Mouse (Mus musculus) MEL (cell line): ENCODE results near the gene Nisch. TPM values are rescaled to one million over a fixed set of nuclear protein-coding genes. Genes with fewer than 3 reads are reported as not detected.
A peak's percentile ranks its signal among the peaks of the same experiment; 100 is the strongest.

Experiments used
- DNase-seq: peaks from one replicate; pipeline ENCODE4 v3.0.0; 2011; ENCODE audit warnings: low read depth, low spot score
- H3K27ac ChIP-seq: 2 replicates; pipeline ENCODE4 v1.5.1; 2012; ENCODE audit warnings: low read depth, mild to moderate bottlenecking, control low read depth, low read length, moderate library complexity; ENCODE audit not compliant: control insufficient read depth
- H3K27me3 ChIP-seq, 2 experiments: fragments of 150-350 bp in 1 of 2; sonication (generic) in 1 of 2; 2 replicates each; pipeline ENCODE4 v1.6.1; 2012; ENCODE audit warnings: low read length in 2 of 2, mild to moderate bottlenecking in 2 of 2, improper control_type of control experiment in 1 of 2, moderate library complexity in 1 of 2; ENCODE audit not compliant: insufficient read depth in 2 of 2, control insufficient read depth in 1 of 2
- H3K36me3 ChIP-seq, 2 experiments: 2 replicates each; pipeline ENCODE4 v1.6.1; 2012 to 2014; ENCODE audit warnings: low read length in 2 of 2, improper control_type of control experiment in 1 of 2, inconsistent platforms in 1 of 2, mild to moderate bottlenecking in 1 of 2; ENCODE audit not compliant: insufficient read depth in 2 of 2, control insufficient read depth in 1 of 2
- H3K4me1 ChIP-seq, 2 experiments: fragments of 150-350 bp in 1 of 2; sonication (generic) in 1 of 2; 2 replicates each; pipeline ENCODE4 v1.6.1; 2012; ENCODE audit warnings: low read length in 2 of 2, improper control_type of control experiment in 1 of 2, mild to moderate bottlenecking in 1 of 2; ENCODE audit not compliant: insufficient read depth in 2 of 2, control insufficient read depth in 1 of 2
- H3K4me3 ChIP-seq, 2 experiments: fragments of 150-350 bp in 1 of 2; sonication (generic) in 1 of 2; 2 replicates each; pipeline ENCODE4 v1.5.1; 2012; ENCODE audit warnings: low read depth in 2 of 2, low read length in 2 of 2, mild to moderate bottlenecking in 2 of 2, moderate library complexity in 2 of 2, control low read depth in 1 of 2, improper control_type of control experiment in 1 of 2; ENCODE audit not compliant: control insufficient read depth in 1 of 2, insufficient read depth in 1 of 2
- H3K79me2 ChIP-seq: 2 replicates; pipeline ENCODE4 v1.6.1; 2012; ENCODE audit warnings: mild to moderate bottlenecking, low read length, moderate library complexity; ENCODE audit not compliant: control insufficient read depth, poor library complexity, insufficient read depth
- H3K9ac ChIP-seq: 2 replicates; pipeline ENCODE4 v1.6.1; 2012; ENCODE audit warnings: low read depth, mild to moderate bottlenecking, control low read depth, low read length, moderate library complexity; ENCODE audit not compliant: control insufficient read depth, poor library complexity, severe bottlenecking
- H3K9me3 ChIP-seq: fragments of 150-350 bp; sonication (generic); replicated peaks from 2 replicates; pipeline ENCODE4 v1.6.1; 2012; ENCODE audit warnings: mild to moderate bottlenecking, low read length, improper control_type of control experiment, moderate library complexity; ENCODE audit not compliant: insufficient read depth
- BHLHE40 ChIP-seq: IDR thresholded peaks from 2 replicates; pipeline ENCODE4 v1.6.1; 2012; ENCODE audit warnings: low read depth, mild to moderate bottlenecking, inconsistent platforms, low read length, improper control_type of control experiment, borderline replicate concordance
- CHD1 ChIP-seq: IDR thresholded peaks from 2 replicates; pipeline ENCODE4 v1.6.1; 2012; ENCODE audit warnings: low read depth, mild to moderate bottlenecking, inconsistent platforms, low read length, improper control_type of control experiment
- CHD2 ChIP-seq: IDR thresholded peaks from 2 replicates; pipeline ENCODE4 v1.6.1; 2011; ENCODE audit warnings: low read length, improper control_type of control experiment
- CTCF ChIP-seq, 3 experiments: IDR thresholded peaks in 2 of 3; conservative IDR thresholded peaks in 1 of 3; 2 replicates each; pipeline ENCODE4 v1.5.1; 2011 to 2012; ENCODE audit warnings: low read length in 3 of 3, low read depth in 2 of 3, mild to moderate bottlenecking in 2 of 3, improper control_type of control experiment in 1 of 3, inconsistent platforms in 1 of 3, mixed read lengths in 1 of 3, moderate library complexity in 1 of 3; ENCODE audit not compliant: control insufficient read depth in 1 of 3, insufficient read depth in 1 of 3, poor library complexity in 1 of 3, severe bottlenecking in 1 of 3
- E2F4 ChIP-seq: IDR thresholded peaks from 2 replicates; pipeline ENCODE4 v1.6.1; 2011; ENCODE audit warnings: low read depth, low read length, improper control_type of control experiment, borderline replicate concordance
- EP300 ChIP-seq, 2 experiments: IDR thresholded peaks; 2 replicates each; pipeline ENCODE4 v1.6.1; 2011; ENCODE audit warnings: improper control_type of control experiment in 2 of 2, low read length in 2 of 2, low read depth in 1 of 2, mild to moderate bottlenecking in 1 of 2
- ETS1 ChIP-seq: IDR thresholded peaks from 2 replicates; pipeline ENCODE4 v1.6.1; 2012; ENCODE audit warnings: low read depth, mild to moderate bottlenecking, inconsistent platforms, low read length, improper control_type of control experiment, moderate library complexity
- GABPA ChIP-seq: IDR thresholded peaks from 2 replicates; pipeline ENCODE4 v1.6.1; 2012; ENCODE audit warnings: low read depth, mild to moderate bottlenecking, inconsistent platforms, low read length, improper control_type of control experiment, moderate library complexity
- HCFC1 ChIP-seq: IDR thresholded peaks from 2 replicates; pipeline ENCODE4 v1.6.1; 2012; ENCODE audit warnings: low read depth, mild to moderate bottlenecking, inconsistent platforms, low read length, improper control_type of control experiment, moderate library complexity
- MAFK ChIP-seq: IDR thresholded peaks from 2 replicates; pipeline ENCODE4 v1.6.1; 2011; ENCODE audit warnings: low read depth, mild to moderate bottlenecking, low read length, improper control_type of control experiment, borderline replicate concordance
- MAX ChIP-seq: IDR thresholded peaks from 2 replicates; pipeline ENCODE4 v1.6.1; 2011; ENCODE audit warnings: low read length, improper control_type of control experiment
- MAZ ChIP-seq: IDR thresholded peaks from 2 replicates; pipeline ENCODE4 v1.6.1; 2012; ENCODE audit warnings: low read depth, mild to moderate bottlenecking, inconsistent platforms, low read length, improper control_type of control experiment
- MXI1 ChIP-seq: IDR thresholded peaks from 2 replicates; pipeline ENCODE4 v1.6.1; 2011; ENCODE audit warnings: mild to moderate bottlenecking, low read depth, low read length, improper control_type of control experiment
- MYC ChIP-seq: IDR thresholded peaks from 2 replicates; pipeline ENCODE4 v1.6.1; 2011; ENCODE audit warnings: low read depth, mild to moderate bottlenecking, low read length, improper control_type of control experiment, moderate library complexity
- NELFE ChIP-seq: IDR thresholded peaks from 2 replicates; pipeline ENCODE4 v1.6.1; 2011; ENCODE audit warnings: low read depth, low read length, improper control_type of control experiment
- POLR2A ChIP-seq, 2 experiments: IDR thresholded peaks; 2 replicates each; pipeline ENCODE4 v1.6.1; 2011 to 2012; ENCODE audit warnings: low read length in 2 of 2, mild to moderate bottlenecking in 2 of 2, control low read depth in 1 of 2, improper control_type of control experiment in 1 of 2, low read depth in 1 of 2, moderate library complexity in 1 of 2; ENCODE audit not compliant: control insufficient read depth in 1 of 2, insufficient read depth in 1 of 2, poor library complexity in 1 of 2
- POLR2AphosphoS5 ChIP-seq: IDR thresholded peaks from 2 replicates; pipeline ENCODE4 v1.6.1; 2012; ENCODE audit warnings: low read depth, borderline replicate concordance, mild to moderate bottlenecking, inconsistent platforms, low read length, moderate library complexity, mixed read lengths
- TAL1 ChIP-seq: IDR thresholded peaks from 2 replicates; pipeline ENCODE4 v1.6.1; 2012; ENCODE audit warnings: mild to moderate bottlenecking, inconsistent platforms, low read length, moderate library complexity, mixed read lengths
- TBP ChIP-seq: IDR thresholded peaks from 2 replicates; pipeline ENCODE4 v1.8.0; 2011; ENCODE audit warnings: low read depth, low read length, improper control_type of control experiment
- TCF12 ChIP-seq: IDR thresholded peaks from 2 replicates; pipeline ENCODE4 v1.6.1; 2014; ENCODE audit warnings: low read depth, mild to moderate bottlenecking, inconsistent platforms, low read length, improper control_type of control experiment, moderate library complexity
- UBTF ChIP-seq: IDR thresholded peaks from 2 replicates; pipeline ENCODE4 v1.6.1; 2012; ENCODE audit warnings: low read depth, mild to moderate bottlenecking, inconsistent platforms, low read length, improper control_type of control experiment, moderate library complexity, borderline replicate concordance; ENCODE audit not compliant: insufficient read depth
- USF2 ChIP-seq, 2 experiments: IDR thresholded peaks; 2 replicates each; pipeline ENCODE4 v1.6.1; 2011 to 2012; ENCODE audit warnings: improper control_type of control experiment in 2 of 2, low read length in 2 of 2, borderline replicate concordance in 1 of 2, inconsistent platforms in 1 of 2, low read depth in 1 of 2, mild to moderate bottlenecking in 1 of 2; ENCODE audit not compliant: insufficient read depth in 1 of 2
- ZC3H11A ChIP-seq: IDR thresholded peaks from 2 replicates; pipeline ENCODE4 v1.6.1; 2012; ENCODE audit warnings: low read depth, mild to moderate bottlenecking, inconsistent platforms, low read length, improper control_type of control experiment
- ZKSCAN1 ChIP-seq: IDR thresholded peaks from 2 replicates; pipeline ENCODE4 v1.6.1; 2012; ENCODE audit warnings: low read depth, mild to moderate bottlenecking, inconsistent platforms, low read length, improper control_type of control experiment, moderate library complexity
- ZMIZ1 ChIP-seq: IDR thresholded peaks from 2 replicates; pipeline ENCODE4 v1.6.1; 2012; ENCODE audit warnings: low read depth, mild to moderate bottlenecking, inconsistent platforms, low read length, improper control_type of control experiment, moderate library complexity
- ZNF384 ChIP-seq: IDR thresholded peaks from 2 replicates; pipeline ENCODE4 v1.6.1; 2012; ENCODE audit warnings: low read depth, mild to moderate bottlenecking, inconsistent platforms, low read length, improper control_type of control experiment
- polyA plus RNA-seq, 2 experiments: library from polyadenylated mRNA; stranded (reverse) in 1 of 2; unstranded in 1 of 2; fragments of >175 nt in 1 of 2; fragments of >200 nt in 1 of 2; gene quantifications; 2 replicates each; pipeline versions ENCODE4 v1.2.1 to v1.2.4; 2012; ENCODE audit warnings: low replicate concordance in 2 of 2, low read depth in 1 of 2; ENCODE audit not compliant: insufficient read length in 2 of 2, insufficient read depth in 1 of 2, missing spikeins in 1 of 2
- total RNA-seq: library from RNA; depleted of rRNA; stranded (reverse); fragments of 300-350 nt; gene quantifications from 2 replicates; pipeline ENCODE4 v1.2.3, GENCODE M21; 2012

The Nisch gene
- total and polyA plus RNA-seq, 3 experiments, result 53.0 to 154 TPM; not detected in 1

DNA sequence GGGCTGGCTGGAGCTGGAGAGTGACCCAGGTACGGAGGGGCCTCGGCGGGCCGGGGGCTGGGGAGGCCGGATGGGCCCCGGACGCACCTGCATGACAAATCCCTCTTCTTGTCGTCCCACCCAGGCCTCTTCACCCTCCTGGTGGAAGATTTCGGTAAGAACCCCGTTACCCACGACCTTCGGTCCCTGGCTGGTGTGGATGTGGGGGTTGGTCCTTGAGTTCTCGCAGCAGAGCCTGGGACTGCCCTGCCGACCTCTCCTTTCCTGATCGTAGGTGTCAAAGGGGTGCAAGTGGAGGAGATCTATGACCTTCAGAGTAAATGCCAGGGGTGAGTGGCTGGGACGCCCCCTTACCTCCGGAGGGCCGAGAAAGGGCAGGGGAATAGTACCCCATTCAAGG lies 34.9 kb upstream of the Nisch start:
- H3K4me3 ChIP-seq, result peak overlapping the region; percentile 95 to 99
- TF ChIP-seq POLR2A (IDR thresholded peaks at IDR 0.05; ENCODE audit: control insufficient read depth in 1 of 2, insufficient read depth in 1 of 2, low read depth in 1 of 2, low read length in 2 of 2, poor library complexity in 1 of 2) (no peak), CTCF (IDR thresholded peaks at IDR 0.05 in 2 of 3, conservative IDR thresholded peaks at IDR 0.05 in 1 of 3; ENCODE audit: control insufficient read depth in 1 of 3, insufficient read depth in 1 of 3, low read depth in 2 of 3, low read length in 3 of 3, poor library complexity in 1 of 3, severe bottlenecking in 1 of 3) (no peak), BHLHE40 (no peak), MAFK (no peak), EP300 (IDR thresholded peaks at IDR 0.05; ENCODE audit: low read depth in 1 of 2, low read length in 2 of 2) (no peak), ZKSCAN1 (no peak), POLR2AphosphoS5 (no peak), ZC3H11A (no peak), ZNF384 (no peak), MAX (no peak), ZMIZ1 (no peak), HCFC1 (no peak), CHD2 (no peak), E2F4 (no peak), TCF12 (no peak), USF2 (IDR thresholded peaks at IDR 0.05; ENCODE audit: borderline replicate concordance in 1 of 2, insufficient read depth in 1 of 2, low read depth in 1 of 2, low read length in 2 of 2) (no peak), ETS1 (no peak)
- H3K27me3 ChIP-seq, result no peaks in the 10 kb centered on the region
- H3K9me3 ChIP-seq, result no peaks in the 10 kb centered on the region
- DNase-seq, result no peak
- peak overlapping the region; percentile 52 for H3K27ac ChIP-seq
- H3K79me2 ChIP-seq, result peaks cover 20% of the 10 kb centered on the region
- peaks cover 3 to 13% of the 10 kb centered on the region in 2 experiments; a peak in 3 of 4 replicates for H3K36me3 ChIP-seq
- peaks cover 3 to 14% of the 10 kb centered on the region in 2 experiments; a peak in 3 of 4 replicates for H3K4me1 ChIP-seq
- peak overlapping the region; percentile 99 for H3K9ac ChIP-seq

GRCm38 (mm10) chr14:31251084-31251604 lies 34.4 kb upstream of the Nisch start, which contains the start of the genes Phf7 and Bap1:
Gene Phf7 (minus strand): TSS chr14:31251317.
Gene Bap1 (plus strand): TSS chr14:31251450.
- Histone ChIP-seq H3K36me3 (peaks cover 3 to 13% of the 10 kb centered on the region in 2 experiments; a peak in 3 of 4 replicates), H3K4me3 (peak within 1 kb of the TSS; percentile 95 to 99), H3K9ac (peak within 1 kb of the TSS; percentile 99), H3K27ac (peak within 1 kb of the TSS; percentile 97), H3K27me3 (no peaks in the 10 kb centered on the region), H3K79me2 (peaks cover 20% of the 10 kb centered on the region), H3K9me3 (no peaks in the 10 kb centered on the region), H3K4me1 (peaks cover 3 to 14% of the 10 kb centered on the region in 2 experiments; a peak in 3 of 4 replicates)
- peak; percentile 95 for DNase-seq
- peak; percentile 91 for TF ChIP-seq BHLHE40
- no peak for TF ChIP-seq MAFK
- TF ChIP-seq TAL1, result no peak
- peak; percentile 79 for TF ChIP-seq MXI1
- peak; percentile 87 for TF ChIP-seq MAX
- TF ChIP-seq HCFC1, result peak; percentile 92
- peak in 1 of 2 experiments; percentile 26; a peak in 1 of 4 replicates for TF ChIP-seq EP300 (IDR thresholded peaks at IDR 0.05; ENCODE audit: low read depth in 1 of 2, low read length in 2 of 2)
- TF ChIP-seq TCF12, result peak; percentile 53; the same call in 1 of the 2 replicates
- TF ChIP-seq E2F4, result no peak
- TF ChIP-seq MYC, result peak; percentile 49
- 0 out of 2 replicates have a peak, but pooled peaks have one; percentile 48 for TF ChIP-seq ETS1
- no peak for TF ChIP-seq CTCF (IDR thresholded peaks at IDR 0.05 in 2 of 3, conservative IDR thresholded peaks at IDR 0.05 in 1 of 3; ENCODE audit: control insufficient read depth in 1 of 3, insufficient read depth in 1 of 3, low read depth in 2 of 3, low read length in 3 of 3, poor library complexity in 1 of 3, severe bottlenecking in 1 of 3)
- no peak for TF ChIP-seq TBP
- no peak; the same call in 1 of the 2 replicates for TF ChIP-seq CHD1
- peak; percentile 95; the same call in 1 of the 2 replicates for TF ChIP-seq MAZ
- TF ChIP-seq ZMIZ1, result peak; percentile 87; the same call in 1 of the 2 replicates
- 0 out of 2 replicates have a peak, but pooled peaks have one; percentile 82 for TF ChIP-seq UBTF
- no peak for TF ChIP-seq ZNF384
- peak; percentile 81 to 85 for TF ChIP-seq POLR2A (IDR thresholded peaks at IDR 0.05; ENCODE audit: control insufficient read depth in 1 of 2, insufficient read depth in 1 of 2, low read depth in 1 of 2, low read length in 2 of 2, poor library complexity in 1 of 2)
- no peak for TF ChIP-seq GABPA
- TF ChIP-seq POLR2AphosphoS5, result no peak
- TF ChIP-seq NELFE, result peak; percentile 90
- no peak for TF ChIP-seq ZKSCAN1
